Mouse (Mus musculus) urinary bladder, adult 2 months (tissue): Measurements from ENCODE around the gene Tmem11. TPM values are rescaled to one million over a fixed set of nuclear protein-coding genes. Genes with fewer than 3 reads are reported as not detected.

ENCODE experiments used
- DNase-seq: peaks from one replicate; pipeline ENCODE4 v3.0.0; 2022; ENCODE audit warnings: low spot score
- polyA plus RNA-seq: library from polyadenylated mRNA; depleted of rRNA; stranded (reverse); fragments of >200 nt; gene quantifications from 2 replicates; pipeline ENCODE4 v1.2.3, GENCODE M21; 2012; rRNA removed

Gene Tmem11
- polyA plus RNA-seq, 1 experiment = 51.1 TPM

GRCm38 (mm10) chr11:60828903-60829302 lies 50.2 kb downstream of the Tmem11 start:
- no peak for DNase-seq

- no peak for DNase-seq
Observed at GRCm38 (mm10) chr11:60827241-60827945, 51.7 kb downstream of the Tmem11 start.

GRCm38 (mm10) chr11:60826700-60827099 lies 52.4 kb downstream of the Tmem11 start:
- DNase-seq = no peak

- no peak for DNase-seq
Observed at GRCm38 (mm10) chr11:60825191-60825590, 53.9 kb downstream of the Tmem11 start.

- DNase-seq = no peak
Observed at GRCm38 (mm10) chr11:60823771-60824170, 55.3 kb downstream of the Tmem11 start.

- DNase-seq = no peak
Observed at GRCm38 (mm10) chr11:60816398-60816797, 62.7 kb downstream of the Tmem11 start.

Other genes with a start within 250 kb of the Tmem11 start
- 26.5 and 28.2 TPM in 2 replicates for gene Llgl1, start 179.5 kb downstream of the Tmem11 start, polyA plus RNA-seq
- 175 and 179 TPM in 2 replicates for gene Flii, start 152.0 kb downstream of the Tmem11 start, polyA plus RNA-seq
- 15.9 and 18.0 TPM in 2 replicates for gene Mief2, start 150.9 kb downstream of the Tmem11 start, polyA plus RNA-seq
- 7.3 and 7.9 TPM in 2 replicates for gene Top3a, start 101.9 kb downstream of the Tmem11 start, polyA plus RNA-seq
- 8.2 and 8.9 TPM in 2 replicates for gene Smcr8, start 101.7 kb downstream of the Tmem11 start, polyA plus RNA-seq
- 11.6 and 14.1 TPM in 2 replicates for gene Shmt1, start 67.6 kb downstream of the Tmem11 start, polyA plus RNA-seq
- gene Dhrs7b, start 48.6 kb downstream of the Tmem11 start, polyA plus RNA-seq = 17.0 and 17.2 TPM in 2 replicates
- 23.2 and 24.0 TPM in 2 replicates for gene Natd1, start 35.5 kb upstream of the Tmem11 start, polyA plus RNA-seq
- 44.0 and 46.6 TPM in 2 replicates for gene Map2k3, start 52.8 kb upstream of the Tmem11 start, polyA plus RNA-seq
- 4.9 and 7.7 TPM in 2 replicates for gene Kcnj12, start 143.3 kb upstream of the Tmem11 start, polyA plus RNA-seq
- 3.5 and 4.3 TPM in 2 replicates for gene Tnfrsf13b, start 247.5 kb upstream of the Tmem11 start, polyA plus RNA-seq